Mouse (Mus musculus) forebrain, embryonic 10.5 days (tissue): ENCODE measurements around the gene Zscan2. TPM values are rescaled to one million over a fixed set of nuclear protein-coding genes. Genes with fewer than 3 reads are reported as not detected.

ENCODE experiments used
- DNase-seq: peaks from one replicate; pipeline ENCODE4 v3.0.0-alpha.2; 2017; ENCODE audit warnings: low spot score; ENCODE audit errors: extremely low spot score
- H3K27ac ChIP-seq: fragments of 300-500 bp; sonication (generic); 2 replicates; pipeline ENCODE4 v1.5.1; 2016; ENCODE audit warnings: mild to moderate bottlenecking
- H3K27me3 ChIP-seq: fragments of 300-500 bp; sonication (generic); 2 replicates; pipeline ENCODE4 v1.6.1; 2016; ENCODE audit warnings: mild to moderate bottlenecking; ENCODE audit not compliant: poor library complexity, severe bottlenecking
- H3K36me3 ChIP-seq: fragments of 300-500 bp; sonication (generic); replicated peaks from 2 replicates; pipeline ENCODE4 v1.6.1; 2016; ENCODE audit warnings: mild to moderate bottlenecking, moderate library complexity
- H3K4me1 ChIP-seq: fragments of 300-500 bp; sonication (generic); 2 replicates; pipeline ENCODE4 v1.6.1; 2016
- H3K4me3 ChIP-seq: fragments of 300-500 bp; sonication (generic); 2 replicates; pipeline ENCODE4 v1.5.1; 2016; ENCODE audit warnings: mild to moderate bottlenecking, moderate library complexity
- H3K9me3 ChIP-seq: fragments of 300-500 bp; sonication (generic); 2 replicates; pipeline ENCODE4 v1.6.1; 2016; ENCODE audit warnings: mild to moderate bottlenecking, moderate library complexity
- WGBS: fragments of 180-500 bp; shearing (Covaris S2); methylation state at CpG from one replicate; pipeline ENCODE4 v1.1.7; 2016; 5-methylcytosine and 5-hydroxymethylcytosine counted together
- polyA plus RNA-seq: library from polyadenylated mRNA; unstranded; fragments of >200 nt; fragmentation: Nextera tagmentation; extraction: Ambion mirVana; gene quantifications from 2 replicates; pipeline ENCODE4 v1.2.1, GENCODE M21; 2016

The Zscan2 gene
- polyA plus RNA-seq, 1 experiment from 2014 or later: 1.3 TPM

- H3K9me3 ChIP-seq: no peaks in the 10 kb centered on the region
- 93% methylated on average over 7 of the region's 7 CpGs for WGBS
- H3K4me1 ChIP-seq: peaks cover 20% of the 10 kb centered on the region
- H3K4me3 ChIP-seq: no peak overlapping the region
- no peak overlapping the region for H3K27ac ChIP-seq
- DNase-seq: no peak
- peaks cover 84% of the 10 kb centered on the region for H3K36me3 ChIP-seq
- no peaks in the 10 kb centered on the region for H3K27me3 ChIP-seq
These were observed 5.9 kb downstream of the Zscan2 start for GRCm38 (mm10) chr7:80866514-80867147.

- H3K9me3 ChIP-seq: no peaks in the 10 kb centered on the region
- 95% methylated on average over 2 of the region's 2 CpGs for WGBS
- H3K27ac ChIP-seq: no peak overlapping the region
- peaks cover 94% of the 10 kb centered on the region for H3K36me3 ChIP-seq
- peaks cover 5% of the 10 kb centered on the region for H3K27me3 ChIP-seq
- H3K4me3 ChIP-seq: no peak overlapping the region
- H3K4me1 ChIP-seq: peaks cover 2% of the 10 kb centered on the region; the same call in 1 of the 2 replicates
- no peak for DNase-seq
These were observed 8.0 kb downstream of the Zscan2 start for GRCm38 (mm10) chr7:80868686-80869085.

- DNase-seq: no peak
- H3K9me3 ChIP-seq: no peaks in the 10 kb centered on the region
- H3K27me3 ChIP-seq: peaks cover 41% of the 10 kb centered on the region
- 94% methylated on average over 5 of the region's 5 CpGs for WGBS
- H3K36me3 ChIP-seq: peaks cover 95% of the 10 kb centered on the region
- H3K4me1 ChIP-seq: peaks cover 10% of the 10 kb centered on the region; the same call in 1 of the 2 replicates
- no peak overlapping the region for H3K4me3 ChIP-seq
- H3K27ac ChIP-seq: no peak overlapping the region
These were observed 12.3 kb downstream of the Zscan2 start for GRCm38 (mm10) chr7:80873038-80873437.

GRCm38 (mm10) chr7:80873631-80874030 is 12.9 kb downstream of the Zscan2 start:
- Histone ChIP-seq H3K27ac (no peak overlapping the region), H3K9me3 (no peaks in the 10 kb centered on the region), H3K36me3 (peaks cover 91% of the 10 kb centered on the region), H3K27me3 (peaks cover 41% of the 10 kb centered on the region), H3K4me3 (no peak overlapping the region), H3K4me1 (peaks cover 10% of the 10 kb centered on the region; the same call in 1 of the 2 replicates)
- no peak for DNase-seq
- 95% methylated on average over 2 of the region's 2 CpGs for WGBS

- Histone ChIP-seq H3K27me3 (peaks cover 41% of the 10 kb centered on the region), H3K27ac (no peak overlapping the region), H3K4me1 (peaks cover 10% of the 10 kb centered on the region; the same call in 1 of the 2 replicates), H3K36me3 (peaks cover 70% of the 10 kb centered on the region), H3K9me3 (no peaks in the 10 kb centered on the region), H3K4me3 (no peak overlapping the region)
- DNase-seq: no peak
- 16% methylated on average over 37 of the region's 37 CpGs for WGBS
These were observed 15.0 kb downstream of the Zscan2 start for GRCm38 (mm10) chr7:80875727-80876126.

- DNase-seq: no peak
- H3K9me3 ChIP-seq: no peaks in the 10 kb centered on the region
- no peaks in the 10 kb centered on the region for H3K27me3 ChIP-seq
- H3K4me3 ChIP-seq: peak overlapping the region; percentile 31
- 27% methylated on average over 14 of the region's 14 CpGs for WGBS
- peaks cover 9% of the 10 kb centered on the region for H3K36me3 ChIP-seq
- no peak overlapping the region for H3K27ac ChIP-seq
- peaks cover 8% of the 10 kb centered on the region for H3K4me1 ChIP-seq
These were observed 22.2 kb downstream of the Zscan2 start for GRCm38 (mm10) chr7:80882830-80883505.

GRCm38 (mm10) chr7:80885666-80886065 is 24.9 kb downstream of the Zscan2 start:
- Histone ChIP-seq H3K4me1 (peaks cover 23% of the 10 kb centered on the region), H3K27me3 (no peaks in the 10 kb centered on the region), H3K9me3 (no peaks in the 10 kb centered on the region), H3K36me3 (peaks cover 28% of the 10 kb centered on the region), H3K4me3 (no peak overlapping the region), H3K27ac (no peak overlapping the region)
- DNase-seq: no peak
- 14% methylated on average over 1 of the region's 1 CpGs for WGBS

GRCm38 (mm10) chr7:80888595-80888994 is 27.9 kb downstream of the Zscan2 start:
- no peaks in the 10 kb centered on the region for H3K9me3 ChIP-seq
- 79% methylated on average over 7 of the region's 7 CpGs for WGBS
- H3K27ac ChIP-seq: peak overlapping the region; percentile 61
- no peaks in the 10 kb centered on the region for H3K27me3 ChIP-seq
- no peak overlapping the region for H3K4me3 ChIP-seq
- peaks cover 16% of the 10 kb centered on the region for H3K4me1 ChIP-seq
- DNase-seq: no peak
- H3K36me3 ChIP-seq: peaks cover 57% of the 10 kb centered on the region

GRCm38 (mm10) chr7:80889021-80889511 is 28.3 kb downstream of the Zscan2 start:
- Histone ChIP-seq H3K4me3 (no peak overlapping the region), H3K36me3 (peaks cover 62% of the 10 kb centered on the region), H3K9me3 (no peaks in the 10 kb centered on the region), H3K27me3 (no peaks in the 10 kb centered on the region), H3K27ac (peak overlapping the region; percentile 61), H3K4me1 (peaks cover 16% of the 10 kb centered on the region)
- DNase-seq: peak; percentile 60
- WGBS: 45% methylated on average over 9 of the region's 9 CpGs

- Histone ChIP-seq H3K27ac (peak overlapping the region; percentile 61), H3K4me1 (peaks cover 16% of the 10 kb centered on the region), H3K36me3 (peaks cover 70% of the 10 kb centered on the region), H3K27me3 (no peaks in the 10 kb centered on the region), H3K9me3 (no peaks in the 10 kb centered on the region), H3K4me3 (no peak overlapping the region)
- DNase-seq: no peak
- 80% methylated on average over 13 of the region's 13 CpGs for WGBS
These were observed 29.1 kb downstream of the Zscan2 start for GRCm38 (mm10) chr7:80889841-80890241.

GRCm38 (mm10) chr7:80893086-80893752 is 32.5 kb downstream of the Zscan2 start:
- peaks cover 16% of the 10 kb centered on the region for H3K4me1 ChIP-seq
- no peak overlapping the region for H3K4me3 ChIP-seq
- 92% methylated on average over 15 of the region's 15 CpGs for WGBS
- H3K36me3 ChIP-seq: peaks cover 97% of the 10 kb centered on the region
- H3K27ac ChIP-seq: no peak overlapping the region
- no peaks in the 10 kb centered on the region for H3K27me3 ChIP-seq
- no peaks in the 10 kb centered on the region for H3K9me3 ChIP-seq
- DNase-seq: no peak

GRCm38 (mm10) chr7:80893753-80894129 is 33.0 kb downstream of the Zscan2 start:
- H3K27ac ChIP-seq: no peak overlapping the region
- WGBS: 87% methylated on average over 6 of the region's 6 CpGs
- H3K36me3 ChIP-seq: peaks cover 97% of the 10 kb centered on the region
- H3K27me3 ChIP-seq: no peaks in the 10 kb centered on the region
- DNase-seq: no peak
- peaks cover 13% of the 10 kb centered on the region for H3K4me1 ChIP-seq
- H3K4me3 ChIP-seq: no peak overlapping the region
- no peaks in the 10 kb centered on the region for H3K9me3 ChIP-seq

GRCm38 (mm10) chr7:80894196-80894595 is 33.5 kb downstream of the Zscan2 start:
- H3K4me1 ChIP-seq: peaks cover 8% of the 10 kb centered on the region
- H3K4me3 ChIP-seq: no peak overlapping the region
- peaks cover 97% of the 10 kb centered on the region for H3K36me3 ChIP-seq
- no peaks in the 10 kb centered on the region for H3K9me3 ChIP-seq
- DNase-seq: no peak
- 90% methylated on average over 7 of the region's 7 CpGs for WGBS
- no peak overlapping the region for H3K27ac ChIP-seq
- no peaks in the 10 kb centered on the region for H3K27me3 ChIP-seq
